Mouse (Mus musculus): ENCODE data around the gene Nfasc.

- no peak for TF ChIP-seq CTCF (IDR thresholded peaks at IDR 0.05; ENCODE audit: low read depth, low read length)
- no peak for TF ChIP-seq POLR2A (IDR thresholded peaks at IDR 0.05; ENCODE audit: borderline replicate concordance, low read depth, low read length)
Observed at GRCm38 (mm10) chr1:132669200-132669599, 72.4 kb downstream of the Nfasc start.
